Mouse (Mus musculus): Measurements from ENCODE around the gene Usp30. TPM values are rescaled to one million over a fixed set of nuclear protein-coding genes. Genes with fewer than 3 reads are reported as not detected.

Gene Usp30
- polyA plus RNA-seq, 1 experiment from 2014 or later: 7.6 TPM

GRCm38 (mm10) chr5:114046604-114047003, 18.7 kb upstream of the Usp30 start:
- no peak for ATAC-seq (ENCODE audit: insufficient number of reproducible peaks, insufficient read depth, low FRiP score, low read depth)
- H3K27me3 ChIP-seq (ENCODE audit: control insufficient read depth, insufficient read depth, low read length): no peaks in the 10 kb centered on the region
- no peaks in the 10 kb centered on the region for H3K9me3 ChIP-seq (ENCODE audit: control insufficient read depth, low read length)
- H3K4me2 ChIP-seq (ENCODE audit: low read length): no peak overlapping the region
- H3K9ac ChIP-seq (ENCODE audit: low read length): no peak overlapping the region
- H3K4me3 ChIP-seq (ENCODE audit: control insufficient read depth in 1 of 2, insufficient read depth in 1 of 2, low read depth in 1 of 2, low read length in 2 of 2): no peak overlapping the region
- H3K36me3 ChIP-seq (ENCODE audit: control insufficient read depth, insufficient read depth, low read length): no peaks in the 10 kb centered on the region
- no peak overlapping the region for H3K27ac ChIP-seq (replicated peaks in 1 of 2; ENCODE audit: control insufficient read depth in 1 of 2, insufficient read depth in 1 of 2, low read depth in 2 of 2, low read length in 2 of 2)
- peaks cover under 1 to 4% of the 10 kb centered on the region in 2 experiments; a peak in 2 of 4 replicates for H3K4me1 ChIP-seq (ENCODE audit: control insufficient read depth in 2 of 2, insufficient read depth in 2 of 2, low read length in 2 of 2)
- WGBS: 47% methylated on average over 3 of the region's 3 CpGs

GRCm38 (mm10) chr5:114047182-114047581, 18.1 kb upstream of the Usp30 start:
- no peak overlapping the region for H3K9ac ChIP-seq (ENCODE audit: low read length)
- H3K4me3 ChIP-seq (ENCODE audit: control insufficient read depth in 1 of 2, insufficient read depth in 1 of 2, low read depth in 1 of 2, low read length in 2 of 2): no peak overlapping the region
- H3K27ac ChIP-seq (replicated peaks in 1 of 2; ENCODE audit: control insufficient read depth in 1 of 2, insufficient read depth in 1 of 2, low read depth in 2 of 2, low read length in 2 of 2): no peak overlapping the region
- no peak overlapping the region for H3K4me2 ChIP-seq (ENCODE audit: low read length)
- no peaks in the 10 kb centered on the region for H3K27me3 ChIP-seq (ENCODE audit: control insufficient read depth, insufficient read depth, low read length)
- WGBS: 85% methylated on average over 5 of the region's 5 CpGs
- no peaks in the 10 kb centered on the region for H3K9me3 ChIP-seq (ENCODE audit: control insufficient read depth, low read length)
- ATAC-seq (ENCODE audit: insufficient number of reproducible peaks, insufficient read depth, low FRiP score, low read depth): no peak
- no peaks in the 10 kb centered on the region for H3K36me3 ChIP-seq (ENCODE audit: control insufficient read depth, insufficient read depth, low read length)
- H3K4me1 ChIP-seq (ENCODE audit: control insufficient read depth in 2 of 2, insufficient read depth in 2 of 2, low read length in 2 of 2): peaks cover 3 to 6% of the 10 kb centered on the region in 2 experiments; a peak in 1 of 4 replicates

DNA sequence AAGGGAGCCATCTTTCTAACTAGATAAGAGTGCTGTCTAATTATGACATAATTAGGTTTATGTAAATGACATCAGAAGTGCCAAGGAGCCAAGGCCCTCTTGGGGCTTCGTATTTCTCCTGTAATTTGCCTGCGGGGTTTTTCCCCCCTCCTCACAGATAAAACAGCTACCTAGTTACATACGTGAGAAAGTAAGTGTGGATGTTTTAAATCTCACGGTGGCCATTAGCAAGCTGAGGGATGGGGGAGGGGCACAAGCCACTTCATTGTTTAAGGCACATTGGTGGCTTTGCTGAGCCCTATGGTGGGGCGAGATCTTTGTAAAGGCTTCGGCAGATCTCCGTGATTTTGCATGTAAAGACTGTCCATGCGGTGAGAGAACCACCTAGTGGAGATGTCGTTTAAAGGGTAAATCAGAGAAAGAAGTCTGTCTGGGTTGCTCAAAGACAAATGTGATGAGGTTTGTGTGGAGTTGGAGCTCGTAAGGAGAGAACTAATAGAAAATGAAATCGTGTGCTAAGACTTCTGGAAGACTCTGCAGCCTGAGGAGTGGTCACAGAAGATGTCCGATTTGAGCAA, 16.4 kb upstream of the Usp30 start:
- no peak overlapping the region for H3K27ac ChIP-seq (replicated peaks in 1 of 2; ENCODE audit: control insufficient read depth in 1 of 2, insufficient read depth in 1 of 2, low read depth in 2 of 2, low read length in 2 of 2)
- ATAC-seq (ENCODE audit: insufficient number of reproducible peaks, insufficient read depth, low FRiP score, low read depth): no peak
- H3K4me3 ChIP-seq (ENCODE audit: control insufficient read depth in 1 of 2, insufficient read depth in 1 of 2, low read depth in 1 of 2, low read length in 2 of 2): no peak overlapping the region
- no peaks in the 10 kb centered on the region for H3K9me3 ChIP-seq (ENCODE audit: control insufficient read depth, low read length)
- 48% methylated on average over 12 of the region's 12 CpGs for WGBS
- H3K36me3 ChIP-seq (ENCODE audit: control insufficient read depth, insufficient read depth, low read length): no peaks in the 10 kb centered on the region
- no peak overlapping the region for H3K4me2 ChIP-seq (ENCODE audit: low read length)
- H3K9ac ChIP-seq (ENCODE audit: low read length): no peak overlapping the region
- peaks cover 5 to 9% of the 10 kb centered on the region in 2 experiments; a peak in 3 of 4 replicates for H3K4me1 ChIP-seq (ENCODE audit: control insufficient read depth in 2 of 2, insufficient read depth in 2 of 2, low read length in 2 of 2)
- no peaks in the 10 kb centered on the region for H3K27me3 ChIP-seq (ENCODE audit: control insufficient read depth, insufficient read depth, low read length)

- Histone ChIP-seq H3K27ac (replicated peaks in 1 of 2; ENCODE audit: control insufficient read depth in 1 of 2, insufficient read depth in 1 of 2, low read depth in 2 of 2, low read length in 2 of 2) (peak overlapping the region; percentile 54 to 66), H3K4me3 (ENCODE audit: control insufficient read depth in 1 of 2, insufficient read depth in 1 of 2, low read depth in 1 of 2, low read length in 2 of 2) (0 out of 4 replicates have a peak overlapping the region, but pooled peaks of 1 of the 2 experiments have one; percentile 2), H3K4me1 (ENCODE audit: control insufficient read depth in 2 of 2, insufficient read depth in 2 of 2, low read length in 2 of 2) (peaks cover 5 to 9% of the 10 kb centered on the region in 2 experiments; a peak in 3 of 4 replicates), H3K9me3 (ENCODE audit: control insufficient read depth, low read length) (no peaks in the 10 kb centered on the region), H3K36me3 (ENCODE audit: control insufficient read depth, insufficient read depth, low read length) (no peaks in the 10 kb centered on the region), H3K9ac (ENCODE audit: low read length) (peak overlapping the region; percentile 26; the same call in 1 of the 2 replicates), H3K4me2 (ENCODE audit: low read length) (peak overlapping the region; percentile 51), H3K27me3 (ENCODE audit: control insufficient read depth, insufficient read depth, low read length) (no peaks in the 10 kb centered on the region)
- WGBS: 12% methylated on average over 9 of the region's 9 CpGs
- ATAC-seq (ENCODE audit: insufficient number of reproducible peaks, insufficient read depth, low FRiP score, low read depth): peak; percentile 78
These were observed 13.0 kb upstream of the Usp30 start for GRCm38 (mm10) chr5:114052246-114052761.

DNA sequence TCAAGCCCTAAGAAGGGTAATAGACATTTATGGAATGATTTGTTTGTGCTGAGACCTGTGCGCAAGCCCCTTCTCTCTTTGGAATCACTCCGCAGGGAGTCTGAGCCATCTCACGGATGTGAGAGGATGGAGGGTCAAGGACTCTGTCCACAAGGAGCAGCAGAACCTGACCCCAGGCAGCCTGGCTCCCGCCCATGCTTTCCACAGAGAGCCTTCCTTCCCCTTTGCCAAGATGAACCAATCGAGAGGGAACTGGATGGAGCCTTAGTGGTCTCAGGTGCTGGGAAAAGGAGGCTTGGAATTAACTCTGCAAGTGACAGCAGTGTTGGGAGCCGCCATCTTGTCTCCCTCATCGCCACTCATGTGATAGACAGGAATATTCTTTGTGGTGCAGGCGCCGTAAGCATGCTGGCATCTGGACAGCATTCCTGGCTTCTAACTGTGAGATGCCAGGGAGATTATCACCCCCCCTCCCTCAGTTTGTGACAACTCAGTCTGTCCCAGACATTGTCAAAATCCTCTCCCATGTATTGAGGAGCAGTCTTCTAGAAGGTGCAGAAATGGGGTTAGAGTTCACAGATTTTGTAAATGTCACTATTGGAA, 8.0 kb upstream of the Usp30 start:
- 67% methylated on average over 9 of the region's 9 CpGs for WGBS
- Histone ChIP-seq H3K4me2 (ENCODE audit: low read length) (no peak overlapping the region), H3K27ac (replicated peaks in 1 of 2; ENCODE audit: control insufficient read depth in 1 of 2, insufficient read depth in 1 of 2, low read depth in 2 of 2, low read length in 2 of 2) (no peak overlapping the region), H3K9me3 (ENCODE audit: control insufficient read depth, low read length) (no peaks in the 10 kb centered on the region), H3K9ac (ENCODE audit: low read length) (no peak overlapping the region), H3K4me1 (ENCODE audit: control insufficient read depth in 2 of 2, insufficient read depth in 2 of 2, low read length in 2 of 2) (peaks cover 2 to 3% of the 10 kb centered on the region in 2 experiments; a peak in 3 of 4 replicates), H3K4me3 (ENCODE audit: control insufficient read depth in 1 of 2, insufficient read depth in 1 of 2, low read depth in 1 of 2, low read length in 2 of 2) (no peak overlapping the region), H3K36me3 (ENCODE audit: control insufficient read depth, insufficient read depth, low read length) (no peaks in the 10 kb centered on the region), H3K27me3 (ENCODE audit: control insufficient read depth, insufficient read depth, low read length) (no peaks in the 10 kb centered on the region)
- no peak for ATAC-seq (ENCODE audit: insufficient number of reproducible peaks, insufficient read depth, low FRiP score, low read depth)

- no peaks in the 10 kb centered on the region for H3K4me1 ChIP-seq (ENCODE audit: control insufficient read depth in 2 of 2, insufficient read depth in 2 of 2, low read length in 2 of 2)
- no peaks in the 10 kb centered on the region for H3K36me3 ChIP-seq (ENCODE audit: control insufficient read depth, insufficient read depth, low read length)
- H3K4me3 ChIP-seq (ENCODE audit: control insufficient read depth in 1 of 2, insufficient read depth in 1 of 2, low read depth in 1 of 2, low read length in 2 of 2): no peak overlapping the region
- H3K9ac ChIP-seq (ENCODE audit: low read length): no peak overlapping the region
- H3K27me3 ChIP-seq (ENCODE audit: control insufficient read depth, insufficient read depth, low read length): no peaks in the 10 kb centered on the region
- H3K9me3 ChIP-seq (ENCODE audit: control insufficient read depth, low read length): no peaks in the 10 kb centered on the region
- no peak for ATAC-seq (ENCODE audit: insufficient number of reproducible peaks, insufficient read depth, low FRiP score, low read depth)
- H3K27ac ChIP-seq (replicated peaks in 1 of 2; ENCODE audit: control insufficient read depth in 1 of 2, insufficient read depth in 1 of 2, low read depth in 2 of 2, low read length in 2 of 2): no peak overlapping the region
- 33% methylated on average over 7 of the region's 7 CpGs for WGBS
- H3K4me2 ChIP-seq (ENCODE audit: low read length): no peak overlapping the region
These were observed 3.6 kb upstream of the Usp30 start for GRCm38 (mm10) chr5:114061675-114062074.

- Histone ChIP-seq H3K27me3 (ENCODE audit: control insufficient read depth, insufficient read depth, low read length) (no peaks in the 10 kb centered on the region), H3K36me3 (ENCODE audit: control insufficient read depth, insufficient read depth, low read length) (no peaks in the 10 kb centered on the region), H3K27ac (replicated peaks in 1 of 2; ENCODE audit: control insufficient read depth in 1 of 2, insufficient read depth in 1 of 2, low read depth in 2 of 2, low read length in 2 of 2) (no peak overlapping the region), H3K9me3 (ENCODE audit: control insufficient read depth, low read length) (no peaks in the 10 kb centered on the region), H3K9ac (ENCODE audit: low read length) (no peak overlapping the region), H3K4me1 (ENCODE audit: control insufficient read depth in 2 of 2, insufficient read depth in 2 of 2, low read length in 2 of 2) (no peaks in the 10 kb centered on the region), H3K4me2 (ENCODE audit: low read length) (no peak overlapping the region), H3K4me3 (ENCODE audit: control insufficient read depth in 1 of 2, insufficient read depth in 1 of 2, low read depth in 1 of 2, low read length in 2 of 2) (no peak overlapping the region)
- ATAC-seq (ENCODE audit: insufficient number of reproducible peaks, insufficient read depth, low FRiP score, low read depth): no peak
- WGBS: 69% methylated on average over 4 of the region's 4 CpGs
These were observed 1.3 kb upstream of the Usp30 start for GRCm38 (mm10) chr5:114063958-114064357.

Measured in heart, embryonic 14.5 days (tissue).